Mouse (Mus musculus) erythroblast, embryonic 14.5 days (primary cell): ENCODE measurements at regions not wholly inside any gene's neighbourhood (a gene's known extent, or its start where the extent isn't known, plus 50 kb on each side); places are given as distances from the start of the nearest gene placed in this dataset.

Source experiments
- H3K27me3 ChIP-seq: 2 replicates; pipeline ENCODE4 v1.6.1; 2012; ENCODE audit warnings: inconsistent platforms; ENCODE audit not compliant: control insufficient read depth
- H3K36me3 ChIP-seq: 2 replicates; pipeline ENCODE4 v1.6.1; 2012; ENCODE audit warnings: mild to moderate bottlenecking, inconsistent platforms; ENCODE audit not compliant: control insufficient read depth
- H3K4me1 ChIP-seq: 2 replicates; pipeline ENCODE4 v1.6.1; 2012; ENCODE audit warnings: inconsistent platforms; ENCODE audit not compliant: control insufficient read depth
- H3K4me3 ChIP-seq: replicated peaks from 2 replicates; pipeline ENCODE3; 2012; ENCODE audit warnings: moderate library complexity, mild to moderate bottlenecking, inconsistent platforms
- H3K9me3 ChIP-seq: 2 replicates; pipeline ENCODE4 v1.6.1; 2012; ENCODE audit warnings: low read length, inconsistent platforms, mixed read lengths; ENCODE audit not compliant: control insufficient read depth
- GATA1 ChIP-seq: IDR thresholded peaks from 2 replicates; pipeline ENCODE4 v1.6.1; 2012; ENCODE audit warnings: low read length, inconsistent platforms, mixed read lengths
- TAL1 ChIP-seq: IDR thresholded peaks from 3 replicates; pipeline ENCODE4 v1.6.1; 2012; ENCODE audit warnings: low read length, inconsistent platforms, mixed read lengths

DNA sequence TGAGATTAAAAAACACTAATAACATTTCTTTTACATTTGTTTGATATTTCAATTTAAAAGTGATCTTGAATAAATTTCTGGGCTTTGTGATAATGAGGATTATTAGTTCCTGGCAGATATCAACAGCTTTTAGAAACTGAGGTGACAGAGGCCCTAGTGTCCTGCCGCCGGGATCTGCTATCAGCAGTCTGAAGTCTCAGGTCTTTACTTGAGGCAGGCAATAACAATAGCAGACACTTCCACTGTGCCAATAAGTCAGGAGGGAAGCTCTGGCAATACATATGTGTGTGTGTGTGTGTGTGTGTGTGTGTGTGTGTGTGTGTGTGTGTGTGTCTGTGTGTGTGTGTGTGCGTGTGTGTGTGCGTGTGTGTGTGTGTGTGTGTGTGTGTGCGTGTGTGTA is 252.1 kb downstream of the Lipi start:
- TF ChIP-seq TAL1 (no peak), GATA1 (no peak)
- Histone ChIP-seq H3K9me3 (no peaks in the 10 kb centered on the region), H3K36me3 (no peaks in the 10 kb centered on the region), H3K4me3 (no peak overlapping the region), H3K4me1 (no peaks in the 10 kb centered on the region), H3K27me3 (no peaks in the 10 kb centered on the region)

DNA sequence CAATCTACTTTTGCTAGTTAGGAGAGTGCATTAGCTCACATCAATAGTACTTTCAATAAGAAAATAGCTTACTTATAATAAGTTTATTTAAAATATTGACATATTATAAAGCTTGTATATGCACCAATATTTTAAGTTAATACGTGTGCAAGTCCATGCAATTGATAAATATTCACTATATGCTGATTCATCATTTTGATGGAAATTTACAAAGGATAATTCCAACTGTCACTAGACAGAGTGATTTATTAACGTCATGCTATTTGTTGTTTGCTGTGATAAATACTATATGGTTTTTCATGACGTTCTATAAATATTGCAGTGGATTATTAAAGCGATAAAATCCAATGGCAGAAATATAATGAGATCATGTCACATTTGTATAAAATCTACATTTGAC is 253.0 kb downstream of the Lipi start:
- H3K4me3 ChIP-seq: no peak overlapping the region
- H3K9me3 ChIP-seq: no peaks in the 10 kb centered on the region
- TF ChIP-seq TAL1 (no peak), GATA1 (no peak)
- no peaks in the 10 kb centered on the region for H3K27me3 ChIP-seq
- H3K4me1 ChIP-seq: no peaks in the 10 kb centered on the region
- H3K36me3 ChIP-seq: no peaks in the 10 kb centered on the region

DNA sequence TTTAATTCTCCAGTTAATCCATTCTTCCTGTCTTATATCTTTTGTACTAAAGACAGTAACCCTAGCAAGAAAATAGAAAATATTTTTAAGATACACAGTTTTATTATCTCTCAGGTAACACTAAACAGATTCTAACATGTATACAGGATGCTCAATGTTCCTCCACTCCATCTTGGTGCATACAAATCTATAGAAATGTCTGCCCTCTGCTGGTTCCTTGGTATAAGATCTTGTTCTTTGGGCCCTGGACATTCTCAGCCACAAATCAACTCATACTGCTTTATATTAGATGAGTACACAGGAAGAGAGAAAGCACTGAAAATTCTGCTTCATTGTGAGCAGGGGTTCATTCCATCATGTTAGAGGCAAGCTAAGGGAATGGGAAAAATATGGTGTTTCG is 260.6 kb downstream of the Lipi start:
- no peaks in the 10 kb centered on the region for H3K36me3 ChIP-seq
- H3K4me3 ChIP-seq: no peak overlapping the region
- TF ChIP-seq GATA1: no peak
- TF ChIP-seq TAL1: no peak
- no peaks in the 10 kb centered on the region for H3K27me3 ChIP-seq
- H3K4me1 ChIP-seq: no peaks in the 10 kb centered on the region
- H3K9me3 ChIP-seq: no peaks in the 10 kb centered on the region

DNA sequence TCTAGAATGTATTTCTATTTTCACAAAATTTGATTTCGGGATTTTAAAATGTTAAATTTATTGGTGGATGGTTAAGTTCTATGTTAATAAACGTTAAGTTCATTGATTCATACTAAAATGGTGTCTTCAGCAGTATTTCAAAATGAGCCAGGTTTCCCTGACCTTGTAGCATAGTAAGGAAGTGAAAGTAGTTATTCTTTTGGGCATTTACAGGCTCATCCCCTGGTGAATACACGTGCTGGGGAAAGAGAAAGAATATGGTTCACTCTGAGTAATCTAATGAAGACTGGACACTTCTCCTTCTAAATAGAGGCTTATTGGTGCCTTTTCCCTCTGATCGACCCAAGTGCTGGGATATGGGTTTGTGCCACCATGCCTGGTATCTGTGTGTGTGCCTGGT is 281.1 kb downstream of the Lipi start:
- TF ChIP-seq GATA1: no peak
- no peak for TF ChIP-seq TAL1
- Histone ChIP-seq H3K4me3 (no peak overlapping the region), H3K9me3 (no peaks in the 10 kb centered on the region; the same call in 1 of the 2 replicates)

DNA sequence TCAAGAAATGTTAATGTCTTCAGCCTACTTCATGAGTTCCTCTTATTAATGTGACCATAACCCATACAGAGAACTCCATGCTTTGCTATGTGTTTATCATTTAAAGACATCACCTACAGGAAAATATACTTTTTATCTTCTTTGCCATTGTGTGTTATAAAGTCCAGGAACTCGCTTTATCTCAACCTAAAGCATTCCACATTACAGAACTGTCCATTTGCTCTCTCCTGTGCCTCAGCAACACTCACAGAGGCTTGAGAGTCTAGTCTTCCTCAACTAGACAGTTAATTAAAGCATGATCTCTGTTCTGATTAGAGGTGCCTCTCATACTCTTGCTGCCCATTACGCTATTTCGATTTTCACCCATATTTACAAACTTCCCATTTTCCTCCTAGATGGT is 288.4 kb downstream of the Lipi start:
- Histone ChIP-seq H3K4me1 (no peaks in the 10 kb centered on the region), H3K36me3 (no peaks in the 10 kb centered on the region), H3K9me3 (no peaks in the 10 kb centered on the region), H3K4me3 (no peak overlapping the region), H3K27me3 (no peaks in the 10 kb centered on the region)
- TF ChIP-seq TAL1 (no peak), GATA1 (no peak)

More for the DNA sequence above, 281.1 kb downstream of the Lipi start:
- Histone ChIP-seq H3K4me1 (no peaks in the 10 kb centered on the region), H3K36me3 (no peaks in the 10 kb centered on the region), H3K27me3 (no peaks in the 10 kb centered on the region)

DNA sequence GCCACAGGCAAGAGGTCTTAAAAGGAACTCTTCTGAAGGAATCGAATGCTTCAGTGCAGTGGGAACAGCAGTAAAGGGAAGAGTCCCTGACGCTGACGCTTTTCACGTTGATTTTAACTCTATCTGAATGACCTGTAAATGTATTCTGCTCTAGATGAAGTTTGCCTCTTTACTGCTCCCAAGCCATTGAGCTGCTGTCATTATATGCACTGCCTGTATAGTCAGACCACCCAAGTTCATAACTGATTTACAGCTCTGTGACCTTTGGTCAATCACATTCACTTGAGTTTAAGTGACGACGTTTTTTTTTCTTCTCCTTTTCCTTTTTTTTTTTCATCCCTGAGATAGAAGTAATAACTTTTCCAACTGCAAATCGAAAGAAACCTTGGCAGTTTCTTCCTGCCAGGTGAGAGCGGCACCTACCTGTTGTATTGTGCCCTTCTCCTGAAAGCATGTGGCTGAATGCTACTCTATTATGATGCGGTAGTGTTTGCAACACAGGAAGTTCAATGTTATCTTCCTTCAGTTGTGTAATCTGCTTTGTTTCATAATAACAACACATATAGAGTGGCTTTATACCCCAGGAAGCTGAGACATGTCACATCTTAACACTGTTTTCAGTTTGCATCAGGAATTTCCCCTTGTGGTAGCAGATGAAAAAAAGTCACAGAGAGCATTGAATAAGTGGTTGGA is 293.0 kb downstream of the Lipi start:
- H3K4me1 ChIP-seq: no peaks in the 10 kb centered on the region
- no peaks in the 10 kb centered on the region for H3K9me3 ChIP-seq
- H3K4me3 ChIP-seq: no peak overlapping the region
- no peaks in the 10 kb centered on the region for H3K27me3 ChIP-seq
- TF ChIP-seq TAL1 (no peak), GATA1 (no peak)
- no peaks in the 10 kb centered on the region for H3K36me3 ChIP-seq

DNA sequence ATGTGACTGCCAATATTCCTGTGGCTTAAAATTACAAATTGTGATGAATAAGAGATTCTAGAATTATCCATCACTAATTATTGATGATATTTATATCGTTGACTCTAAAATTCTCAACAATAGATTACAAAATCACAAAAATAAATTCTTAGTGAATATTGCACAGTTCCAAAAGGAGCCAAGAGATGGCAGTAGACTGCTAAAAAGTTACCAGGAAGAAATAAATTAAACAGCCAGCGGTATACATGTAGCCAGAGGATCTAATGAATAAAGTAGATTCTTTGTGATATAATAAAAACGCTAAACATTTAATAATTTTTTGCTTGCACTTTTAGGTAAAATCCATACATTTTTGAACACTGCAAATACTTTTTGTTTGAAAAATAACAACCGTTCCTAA is 294.7 kb downstream of the Lipi start:
- no peaks in the 10 kb centered on the region for H3K9me3 ChIP-seq
- TF ChIP-seq GATA1 (no peak), TAL1 (no peak)
- no peaks in the 10 kb centered on the region for H3K27me3 ChIP-seq
- H3K4me1 ChIP-seq: no peaks in the 10 kb centered on the region
- no peak overlapping the region for H3K4me3 ChIP-seq
- H3K36me3 ChIP-seq: no peaks in the 10 kb centered on the region

DNA sequence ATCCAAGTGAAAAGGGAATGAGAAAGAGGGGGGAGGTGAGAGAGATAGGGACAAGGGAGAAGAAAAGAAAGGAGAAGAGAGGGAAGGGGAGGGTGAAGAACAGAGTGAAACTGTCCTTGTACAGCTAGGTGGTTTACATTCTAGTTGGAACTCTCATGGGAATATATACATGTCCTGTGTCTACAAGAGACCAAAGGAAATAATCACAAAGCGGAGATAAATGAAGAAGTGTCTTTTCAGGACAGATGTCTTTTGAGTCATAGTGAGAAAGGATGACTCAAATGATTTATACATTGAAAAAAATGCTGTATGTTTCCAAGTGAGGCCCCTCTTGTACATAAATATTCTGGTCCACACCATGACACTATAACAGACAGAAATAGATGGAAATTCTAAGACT is 298.7 kb downstream of the Lipi start:
- no peaks in the 10 kb centered on the region for H3K27me3 ChIP-seq
- H3K4me1 ChIP-seq: no peaks in the 10 kb centered on the region
- no peak overlapping the region for H3K4me3 ChIP-seq
- H3K9me3 ChIP-seq: no peaks in the 10 kb centered on the region
- no peaks in the 10 kb centered on the region for H3K36me3 ChIP-seq
- no peak for TF ChIP-seq TAL1
- TF ChIP-seq GATA1: no peak

DNA sequence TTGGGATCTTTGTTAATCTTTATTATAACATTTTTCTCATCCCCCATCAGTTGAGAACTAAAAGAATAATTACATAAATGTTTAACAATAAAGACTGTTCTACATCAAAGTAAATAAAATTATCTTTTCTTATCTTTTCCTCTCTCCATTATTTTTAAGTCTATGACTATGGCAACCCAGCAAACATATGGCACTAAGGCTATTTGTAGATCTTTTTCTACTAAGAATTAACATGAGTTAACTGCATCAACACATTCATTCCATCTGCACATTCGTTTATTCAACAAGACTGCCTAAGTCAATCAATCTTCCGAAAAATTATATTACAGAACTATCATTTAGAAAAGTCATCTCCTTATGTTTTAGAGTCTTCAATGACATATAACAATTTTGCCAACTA is 300.1 kb downstream of the Lipi start:
- Histone ChIP-seq H3K4me1 (no peaks in the 10 kb centered on the region), H3K4me3 (no peak overlapping the region), H3K9me3 (no peaks in the 10 kb centered on the region), H3K27me3 (no peaks in the 10 kb centered on the region), H3K36me3 (no peaks in the 10 kb centered on the region)
- TF ChIP-seq GATA1 (no peak), TAL1 (no peak)

DNA sequence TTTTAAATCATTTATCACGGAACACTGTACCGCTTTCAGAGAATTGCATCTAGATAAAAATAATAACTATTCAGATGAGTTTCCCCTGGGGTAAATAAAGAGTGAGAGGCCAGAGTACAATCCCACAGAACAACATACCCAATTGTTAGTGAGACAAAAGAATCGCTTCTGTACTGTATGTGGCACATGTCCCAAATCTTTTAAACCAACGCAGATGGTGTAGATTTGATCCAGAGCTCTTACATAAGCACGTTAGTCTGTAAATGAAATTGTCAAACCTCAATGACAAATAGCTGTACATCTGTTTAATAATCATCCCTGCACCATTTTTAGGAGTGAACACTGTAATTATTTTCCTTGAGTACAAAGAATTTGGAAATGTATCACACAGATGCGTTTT is 322.0 kb downstream of the Lipi start:
- Histone ChIP-seq H3K4me1 (no peaks in the 10 kb centered on the region), H3K4me3 (no peak overlapping the region), H3K27me3 (no peaks in the 10 kb centered on the region), H3K9me3 (no peaks in the 10 kb centered on the region; the same call in 1 of the 2 replicates), H3K36me3 (no peaks in the 10 kb centered on the region)
- TF ChIP-seq TAL1: no peak
- no peak for TF ChIP-seq GATA1
